Mouse (Mus musculus) forebrain, embryonic 13.5 days (tissue): ENCODE results near the gene Top2a. TPM values are rescaled to one million over a fixed set of nuclear protein-coding genes. Genes with fewer than 3 reads are reported as not detected.

Experiments
- ATAC-seq: fragments of 200-750 bp; cut with Nextera tagmentation; 2 replicates; pipeline ENCODE4 v1.8.0; 2017
- H3K27ac ChIP-seq: fragments of 300-500 bp; sonication (generic); 2 replicates; pipeline ENCODE4 v1.5.1; 2015; ENCODE audit warnings: inconsistent platforms, mild to moderate bottlenecking, moderate library complexity
- H3K27me3 ChIP-seq: fragments of 300-500 bp; sonication (generic); 2 replicates; pipeline ENCODE4 v1.6.1; 2015; ENCODE audit warnings: mild to moderate bottlenecking, inconsistent platforms
- H3K36me3 ChIP-seq: fragments of 300-500 bp; sonication (generic); 2 replicates; pipeline ENCODE4 v1.6.1; 2015; ENCODE audit warnings: mild to moderate bottlenecking, inconsistent platforms; ENCODE audit not compliant: poor library complexity, severe bottlenecking
- H3K4me1 ChIP-seq: fragments of 300-500 bp; sonication (generic); 2 replicates; pipeline ENCODE4 v1.6.1; 2015; ENCODE audit warnings: inconsistent platforms
- H3K4me2 ChIP-seq: fragments of 300-500 bp; sonication (generic); 2 replicates; pipeline ENCODE4 v1.6.1; 2015; ENCODE audit warnings: inconsistent platforms, mild to moderate bottlenecking, moderate library complexity
- H3K4me3 ChIP-seq: fragments of 300-500 bp; sonication (generic); 2 replicates; pipeline ENCODE4 v1.5.1; 2015; ENCODE audit warnings: mild to moderate bottlenecking, inconsistent platforms
- H3K9ac ChIP-seq: fragments of 300-500 bp; sonication (generic); 2 replicates; pipeline ENCODE4 v1.6.1; 2015; ENCODE audit warnings: mild to moderate bottlenecking, inconsistent platforms
- H3K9me3 ChIP-seq: fragments of 300-500 bp; sonication (generic); replicated peaks from 2 replicates; pipeline ENCODE4 v1.6.1; 2016; ENCODE audit warnings: inconsistent platforms
- WGBS: fragments of 180-500 bp; shearing (Covaris S2); methylation state at CpG from one replicate; pipeline ENCODE4 v1.1.7; 2015; 5-methylcytosine and 5-hydroxymethylcytosine counted together
- polyA plus RNA-seq: library from polyadenylated mRNA; unstranded; fragments of >200 nt; fragmentation: Nextera tagmentation; extraction: Ambion mirVana; gene quantifications from 2 replicates; pipeline ENCODE4 v1.2.1, GENCODE M21; 2015

The Top2a gene
- polyA plus RNA-seq, 1 experiment from 2014 or later: 284 TPM

DNA sequence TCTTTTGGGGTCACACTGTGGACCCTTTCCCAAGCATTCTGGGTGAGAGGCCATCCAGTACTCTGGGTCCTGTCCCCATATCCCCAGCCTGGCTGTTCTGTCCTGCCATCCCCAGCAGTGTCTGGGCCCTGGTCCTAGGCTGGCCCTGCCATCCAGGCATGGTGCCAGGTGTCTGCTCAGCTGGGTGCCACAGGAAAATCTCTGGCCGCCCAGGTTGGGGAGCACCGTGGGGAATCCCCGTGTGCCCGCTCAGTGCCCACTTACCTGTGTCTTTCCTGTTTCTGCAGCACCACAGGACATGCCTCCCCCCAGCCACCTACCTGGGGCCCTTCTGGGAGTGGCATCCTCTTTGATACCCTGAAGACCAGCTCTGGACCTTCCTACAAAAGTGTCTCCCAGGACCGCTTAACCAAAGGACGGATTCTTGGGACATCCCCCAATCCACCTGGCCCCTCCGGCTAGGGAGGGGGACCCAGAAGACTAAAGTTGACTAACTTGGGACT, 74.0 kb downstream of the Top2a start:
- ATAC-seq: no peak
- WGBS: 82% methylated on average over 7 of the region's 7 CpGs
- Histone ChIP-seq H3K4me2 (no peak overlapping the region), H3K9me3 (no peaks in the 10 kb centered on the region), H3K36me3 (no peaks in the 10 kb centered on the region), H3K4me1 (peaks cover 49% of the 10 kb centered on the region), H3K27me3 (no peaks in the 10 kb centered on the region), H3K4me3 (no peak overlapping the region), H3K27ac (no peak overlapping the region), H3K9ac (no peak overlapping the region)

- peaks cover 49% of the 10 kb centered on the region for H3K4me1 ChIP-seq
- H3K4me3 ChIP-seq: no peak overlapping the region
- H3K27me3 ChIP-seq: no peaks in the 10 kb centered on the region
- no peak for ATAC-seq
- no peak overlapping the region for H3K9ac ChIP-seq
- H3K9me3 ChIP-seq: no peaks in the 10 kb centered on the region
- H3K4me2 ChIP-seq: no peak overlapping the region
- 62% methylated on average over 12 of the region's 12 CpGs for WGBS
- H3K27ac ChIP-seq: no peak overlapping the region
- no peaks in the 10 kb centered on the region for H3K36me3 ChIP-seq
Measured at GRCm38 (mm10) chr11:98949242-98949957, 74.6 kb downstream of the Top2a start.

DNA sequence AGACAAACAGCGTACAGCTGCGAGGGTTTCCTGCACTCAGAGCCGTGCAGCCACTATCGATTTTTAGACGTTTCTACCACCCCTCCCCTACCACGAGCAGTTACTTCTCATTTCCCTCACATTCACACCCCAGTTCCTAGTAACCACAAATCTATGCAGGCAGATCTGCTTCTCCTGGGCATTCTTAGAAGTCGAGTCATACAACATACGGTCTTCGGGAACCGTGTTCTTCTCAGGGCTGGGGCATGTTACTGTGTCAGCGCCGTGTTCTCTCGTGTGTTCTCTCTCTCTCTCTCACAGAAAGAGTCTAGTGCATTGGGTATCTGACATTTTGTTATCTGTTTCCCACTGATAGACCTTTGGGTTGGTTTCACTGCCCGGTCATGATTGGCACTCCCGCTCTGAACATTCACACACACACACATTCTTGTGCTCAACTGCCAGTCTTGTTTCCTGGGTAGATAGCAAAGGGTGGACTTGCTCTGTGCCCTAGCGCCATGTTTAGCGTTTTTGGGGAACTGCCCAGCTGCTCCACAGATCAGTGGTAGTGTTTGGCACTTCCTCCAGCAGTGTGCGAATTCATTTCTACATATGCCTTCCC, 75.9 kb downstream of the Top2a start:
- H3K9me3 ChIP-seq: no peaks in the 10 kb centered on the region
- no peak overlapping the region for H3K4me2 ChIP-seq
- 90% methylated on average over 18 of the region's 18 CpGs for WGBS
- H3K36me3 ChIP-seq: no peaks in the 10 kb centered on the region
- ATAC-seq: no peak
- H3K27ac ChIP-seq: no peak overlapping the region
- H3K4me1 ChIP-seq: peaks cover 50% of the 10 kb centered on the region
- H3K27me3 ChIP-seq: no peaks in the 10 kb centered on the region
- no peak overlapping the region for H3K9ac ChIP-seq
- H3K4me3 ChIP-seq: no peak overlapping the region

GRCm38 (mm10) chr11:98945605-98945977, 78.4 kb downstream of the Top2a start:
- no peak overlapping the region for H3K4me3 ChIP-seq
- no peak for ATAC-seq
- no peaks in the 10 kb centered on the region for H3K27me3 ChIP-seq
- 58% methylated on average over 3 of the region's 3 CpGs for WGBS
- H3K36me3 ChIP-seq: no peaks in the 10 kb centered on the region
- peak overlapping the region; percentile 48; the same call in 1 of the 2 replicates for H3K27ac ChIP-seq
- no peak overlapping the region for H3K4me2 ChIP-seq
- H3K9ac ChIP-seq: no peak overlapping the region
- H3K4me1 ChIP-seq: peaks cover 63% of the 10 kb centered on the region
- no peaks in the 10 kb centered on the region for H3K9me3 ChIP-seq

GRCm38 (mm10) chr11:98944897-98945604, 78.9 kb downstream of the Top2a start:
- H3K9ac ChIP-seq: peak overlapping the region; percentile 34; the same call in 1 of the 2 replicates
- peak overlapping the region; percentile 48; the same call in 1 of the 2 replicates for H3K27ac ChIP-seq
- peaks cover 64% of the 10 kb centered on the region for H3K4me1 ChIP-seq
- no peak overlapping the region for H3K4me2 ChIP-seq
- H3K36me3 ChIP-seq: no peaks in the 10 kb centered on the region
- H3K4me3 ChIP-seq: no peak overlapping the region
- H3K9me3 ChIP-seq: no peaks in the 10 kb centered on the region
- no peaks in the 10 kb centered on the region for H3K27me3 ChIP-seq
- WGBS: 25% methylated on average over 11 of the region's 11 CpGs
- no peak for ATAC-seq

GRCm38 (mm10) chr11:98943741-98944461, 80.1 kb downstream of the Top2a start:
- H3K36me3 ChIP-seq: no peaks in the 10 kb centered on the region
- peak overlapping the region; percentile 10; the same call in 1 of the 2 replicates for H3K4me2 ChIP-seq
- peaks cover 69% of the 10 kb centered on the region for H3K4me1 ChIP-seq
- H3K27ac ChIP-seq: peak overlapping the region; percentile 89
- WGBS: 32% methylated on average over 14 of the region's 14 CpGs
- no peak for ATAC-seq
- H3K9me3 ChIP-seq: no peaks in the 10 kb centered on the region
- H3K4me3 ChIP-seq: no peak overlapping the region
- no peaks in the 10 kb centered on the region for H3K27me3 ChIP-seq
- H3K9ac ChIP-seq: peak overlapping the region; percentile 30; the same call in 1 of the 2 replicates

Other genes with a start within 250 kb of the Top2a start
- gene Nr1d1, start 248.9 kb downstream of the Top2a start, polyA plus RNA-seq: 2.1 and 2.3 TPM in 2 replicates
- gene Msl1, start 228.7 kb downstream of the Top2a start, polyA plus RNA-seq: 31.3 and 32.9 TPM in 2 replicates
- 46.4 and 51.1 TPM in 2 replicates for gene Casc3, start 219.3 kb downstream of the Top2a start, polyA plus RNA-seq
- 2.4 and 3.0 TPM in 2 replicates for gene Rapgefl1, start 187.4 kb downstream of the Top2a start, polyA plus RNA-seq
- gene Wipf2, start 160.6 kb downstream of the Top2a start, polyA plus RNA-seq: 5.0 and 5.4 TPM in 2 replicates
- 23.0 and 26.9 TPM in 2 replicates for gene Cdc6, start 116.4 kb downstream of the Top2a start, polyA plus RNA-seq
- gene Rara, start 96.4 kb downstream of the Top2a start, polyA plus RNA-seq: 8.7 and 10.2 TPM in 2 replicates
- 0.21 TPM in 1 of 2 replicates, not detected in the other for gene Gjd3, start 41.2 kb downstream of the Top2a start, polyA plus RNA-seq
- 131 TPM in 2 replicates for gene Igfbp4, start 17.1 kb upstream of the Top2a start, polyA plus RNA-seq
- gene Tns4, start 65.1 kb upstream of the Top2a start, polyA plus RNA-seq: not detected in 2 replicates
- 0.14 TPM in 1 of 2 replicates, not detected in the other for gene Ccr7, start 130.9 kb upstream of the Top2a start, polyA plus RNA-seq
- 375 and 388 TPM in 2 replicates for gene Smarce1, start 206.8 kb upstream of the Top2a start, polyA plus RNA-seq
- 0.97 and 1.4 TPM in 2 replicates for gene Krt222, start 219.9 kb upstream of the Top2a start, polyA plus RNA-seq